Mouse (Mus musculus): ENCODE measurements around the gene Lama1. TPM values are rescaled to one million over a fixed set of nuclear protein-coding genes. Genes with fewer than 3 reads are reported as not detected.
"Not testable (repeated sequence)": the region's sequence is repeated elsewhere in the genome, so short reads cannot be mapped to it uniquely, and the experiment has no call there.

The Lama1 gene
- total RNA-seq, 2 experiments from 2014 or later = not detected

GRCm38 (mm10) chr17:67712929-67713328 lies 15.9 kb downstream of the Lama1 start:
- ATAC-seq (replicated peaks; ENCODE audit: low FRiP score, poor library complexity, severe bottlenecking) = no peak

GRCm38 (mm10) chr17:67715466-67715865 lies 18.4 kb downstream of the Lama1 start:
- ATAC-seq (replicated peaks; ENCODE audit: low FRiP score, poor library complexity, severe bottlenecking) = no peak

- no peak for ATAC-seq (replicated peaks; ENCODE audit: low FRiP score, poor library complexity, severe bottlenecking)
These were observed 25.0 kb downstream of the Lama1 start for GRCm38 (mm10) chr17:67722055-67722454.

GRCm38 (mm10) chr17:67722578-67722977 lies 25.5 kb downstream of the Lama1 start:
- ATAC-seq (replicated peaks; ENCODE audit: low FRiP score, poor library complexity, severe bottlenecking) = no peak

GRCm38 (mm10) chr17:67723175-67724067 lies 26.4 kb downstream of the Lama1 start:
- ATAC-seq (replicated peaks; ENCODE audit: low FRiP score, poor library complexity, severe bottlenecking) = no peak

GRCm38 (mm10) chr17:67726601-67727000 lies 29.5 kb downstream of the Lama1 start:
- no peak for ATAC-seq (replicated peaks; ENCODE audit: low FRiP score, poor library complexity, severe bottlenecking)

- ATAC-seq (replicated peaks; ENCODE audit: low FRiP score, poor library complexity, severe bottlenecking) = no peak
These were observed 31.7 kb downstream of the Lama1 start for GRCm38 (mm10) chr17:67728751-67729150.

GRCm38 (mm10) chr17:67731096-67731495 lies 34.0 kb downstream of the Lama1 start:
- ATAC-seq (replicated peaks; ENCODE audit: low FRiP score, poor library complexity, severe bottlenecking) = no peak

- ATAC-seq (replicated peaks; ENCODE audit: low FRiP score, poor library complexity, severe bottlenecking) = no peak
These were observed 34.9 kb downstream of the Lama1 start for GRCm38 (mm10) chr17:67731964-67732363.

GRCm38 (mm10) chr17:67733516-67733915 lies 36.5 kb downstream of the Lama1 start:
- ATAC-seq (replicated peaks; ENCODE audit: low FRiP score, poor library complexity, severe bottlenecking) = no peak

GRCm38 (mm10) chr17:67735722-67736121 lies 38.7 kb downstream of the Lama1 start:
- ATAC-seq (replicated peaks; ENCODE audit: low FRiP score, poor library complexity, severe bottlenecking) = no peak

GRCm38 (mm10) chr17:67741229-67741628 lies 44.2 kb downstream of the Lama1 start:
- not testable (repeated sequence) for ATAC-seq (replicated peaks; ENCODE audit: low FRiP score, poor library complexity, severe bottlenecking)

- no peak for ATAC-seq (replicated peaks; ENCODE audit: low FRiP score, poor library complexity, severe bottlenecking)
These were observed 67.3 kb downstream of the Lama1 start for GRCm38 (mm10) chr17:67764167-67764871.

GRCm38 (mm10) chr17:67773608-67774007 lies 76.5 kb downstream of the Lama1 start:
- ATAC-seq (replicated peaks; ENCODE audit: low FRiP score, poor library complexity, severe bottlenecking) = no peak

- no peak for ATAC-seq (replicated peaks; ENCODE audit: low FRiP score, poor library complexity, severe bottlenecking)
These were observed 79.7 kb downstream of the Lama1 start for GRCm38 (mm10) chr17:67776764-67777163.

- ATAC-seq (replicated peaks; ENCODE audit: low FRiP score, poor library complexity, severe bottlenecking) = no peak
These were observed 82.8 kb downstream of the Lama1 start for GRCm38 (mm10) chr17:67779812-67780211.

- ATAC-seq (replicated peaks; ENCODE audit: low FRiP score, poor library complexity, severe bottlenecking) = no peak
These were observed 94.0 kb downstream of the Lama1 start for GRCm38 (mm10) chr17:67791091-67791490.

GRCm38 (mm10) chr17:67809171-67809570 lies 112.1 kb downstream of the Lama1 start:
- ATAC-seq (replicated peaks; ENCODE audit: low FRiP score, poor library complexity, severe bottlenecking) = no peak

- ATAC-seq (replicated peaks; ENCODE audit: low FRiP score, poor library complexity, severe bottlenecking) = no peak
These were observed 116.6 kb downstream of the Lama1 start for GRCm38 (mm10) chr17:67813666-67814065.

- no peak for ATAC-seq (replicated peaks; ENCODE audit: low FRiP score, poor library complexity, severe bottlenecking)
These were observed 118.7 kb downstream of the Lama1 start for GRCm38 (mm10) chr17:67815720-67816119.

- no peak for ATAC-seq (replicated peaks; ENCODE audit: low FRiP score, poor library complexity, severe bottlenecking)
These were observed 119.9 kb downstream of the Lama1 start for GRCm38 (mm10) chr17:67816916-67817315.

All from erythroid progenitor cell, adult 5-6 weeks (primary cell).